Mouse (Mus musculus) ES-Bruce4 (cell line): Measurements from ENCODE around the gene Hoxa3.

Experiments
- CTCF ChIP-seq: IDR thresholded peaks from one replicate; pipeline ENCODE4 v1.8.1; 2011; ENCODE audit warnings: low read depth, low read length
- EP300 ChIP-seq: IDR thresholded peaks from 2 replicates; pipeline ENCODE4 v1.6.1; 2011; ENCODE audit warnings: low read depth, low read length; ENCODE audit not compliant: insufficient read depth
- POLR2A ChIP-seq: IDR thresholded peaks from one replicate; pipeline ENCODE4 v1.8.1; 2011; ENCODE audit warnings: low read length; ENCODE audit not compliant: insufficient read depth

- TF ChIP-seq CTCF (no peak), POLR2A (no peak), EP300 (no peak)
Measured at GRCm38 (mm10) chr6:52139115-52139514, 74.0 kb downstream of the Hoxa3 start.
